Mouse (Mus musculus) small intestine, adult 2 months (tissue): ENCODE data around the gene Ppp1r13l.

Experiments
- CTCF ChIP-seq: fragments of 200-500 bp; IDR thresholded peaks from 2 replicates; pipeline ENCODE4 v1.5.1; 2012; ENCODE audit warnings: low read depth, mild to moderate bottlenecking, control low read depth, inconsistent platforms, low read length, moderate library complexity, mixed read lengths; ENCODE audit not compliant: insufficient replicate concordance, insufficient read length; ENCODE audit errors: extremely low read depth
- POLR2A ChIP-seq: fragments of 200-500 bp; IDR thresholded peaks from 2 replicates; pipeline ENCODE4 v1.6.1; 2012; ENCODE audit warnings: low read depth, mild to moderate bottlenecking, control low read depth, inconsistent platforms, low read length, moderate library complexity

- TF ChIP-seq CTCF (no peak), POLR2A (no peak)
These were observed 54.0 kb downstream of the Ppp1r13l start for GRCm38 (mm10) chr7:19413525-19413924.
